Mouse (Mus musculus) stomach, embryonic 14.5 days (tissue): ENCODE measurements around the gene Nup37. TPM values are rescaled to one million over a fixed set of nuclear protein-coding genes. Genes with fewer than 3 reads are reported as not detected.

Source experiments
- ATAC-seq: fragments of 200-750 bp; cut with Nextera tagmentation; 2 replicates; pipeline ENCODE4 v1.8.0; 2017; ENCODE audit warnings: low read depth, moderate TSS enrichment; ENCODE audit not compliant: insufficient number of reproducible peaks, insufficient read depth, low FRiP score
- H3K27ac ChIP-seq: fragments of 300-500 bp; sonication (generic); 2 replicates; pipeline ENCODE4 v1.5.1; 2014; ENCODE audit warnings: mild to moderate bottlenecking, low read length, moderate library complexity, mixed read lengths
- H3K27me3 ChIP-seq: fragments of 300-500 bp; sonication (generic); 2 replicates; pipeline ENCODE4 v1.6.1; 2014; ENCODE audit warnings: low read length, control low read depth, mixed read lengths; ENCODE audit not compliant: control insufficient read depth, insufficient read depth
- H3K36me3 ChIP-seq: fragments of 300-500 bp; sonication (generic); 2 replicates; pipeline ENCODE4 v1.6.1; 2014; ENCODE audit warnings: mild to moderate bottlenecking, control low read depth, low read length, moderate library complexity, mixed read lengths; ENCODE audit not compliant: control insufficient read depth, insufficient read depth
- H3K4me1 ChIP-seq: fragments of 300-500 bp; sonication (generic); 2 replicates; pipeline ENCODE4 v1.6.1; 2014; ENCODE audit warnings: low read length, control low read depth, mixed read lengths; ENCODE audit not compliant: control insufficient read depth, insufficient read depth
- H3K4me2 ChIP-seq: fragments of 300-500 bp; sonication (generic); replicated peaks from 2 replicates; pipeline ENCODE4 v1.6.1; 2014; ENCODE audit warnings: low read depth, low read length, control low read depth
- H3K4me3 ChIP-seq: fragments of 300-500 bp; sonication (generic); 2 replicates; pipeline ENCODE4 v1.5.1; 2014; ENCODE audit warnings: low read depth, low read length, control low read depth
- H3K9ac ChIP-seq: fragments of 300-500 bp; sonication (generic); replicated peaks from 2 replicates; pipeline ENCODE4 v1.6.1; 2014; ENCODE audit warnings: low read depth, mild to moderate bottlenecking, control low read depth, low read length, moderate library complexity, mixed read lengths
- H3K9me3 ChIP-seq: fragments of 300-500 bp; sonication (generic); 2 replicates; pipeline ENCODE4 v1.6.1; 2016; ENCODE audit warnings: low read depth, low read length, control low read depth; ENCODE audit not compliant: control insufficient read depth
- WGBS: fragments of 180-500 bp; shearing (Covaris S2); extraction: QIAGEN DNeasy Blood & Tissue Kit; methylation state at CpG from one replicate; pipeline ENCODE4 v1.1.7; 2014; 5-methylcytosine and 5-hydroxymethylcytosine counted together
- polyA plus RNA-seq: library from polyadenylated mRNA; unstranded; fragments of >200 nt; fragmentation: Nextera tagmentation; extraction: Ambion mirVana; gene quantifications from 2 replicates; pipeline ENCODE4 v1.2.1, GENCODE M21; 2014

Gene Nup37
- polyA plus RNA-seq, 1 experiment from 2014 or later: 89.8 TPM

- no peak overlapping the region for H3K9ac ChIP-seq
- no peaks in the 10 kb centered on the region for H3K4me1 ChIP-seq
- no peak for ATAC-seq
- 94% methylated on average over 2 of the region's 2 CpGs for WGBS
- peaks cover 22% of the 10 kb centered on the region for H3K36me3 ChIP-seq
- H3K4me3 ChIP-seq: no peak overlapping the region
- no peak overlapping the region for H3K27ac ChIP-seq
- H3K9me3 ChIP-seq: peaks cover 2% of the 10 kb centered on the region; the same call in 1 of the 2 replicates
- H3K27me3 ChIP-seq: no peaks in the 10 kb centered on the region
- no peak overlapping the region for H3K4me2 ChIP-seq
Measured at GRCm38 (mm10) chr10:88162096-88162495, 15.3 kb downstream of the Nup37 start.

- H3K4me1 ChIP-seq: no peaks in the 10 kb centered on the region
- peaks cover 2% of the 10 kb centered on the region; the same call in 1 of the 2 replicates for H3K9me3 ChIP-seq
- no peak overlapping the region for H3K9ac ChIP-seq
- WGBS: 96% methylated on average over 5 of the region's 5 CpGs
- peaks cover 22% of the 10 kb centered on the region for H3K36me3 ChIP-seq
- H3K27ac ChIP-seq: no peak overlapping the region
- ATAC-seq: no peak
- H3K4me3 ChIP-seq: no peak overlapping the region
- no peak overlapping the region for H3K4me2 ChIP-seq
- no peaks in the 10 kb centered on the region for H3K27me3 ChIP-seq
Measured at GRCm38 (mm10) chr10:88162676-88163075, 15.9 kb downstream of the Nup37 start.

- Histone ChIP-seq H3K9me3 (peaks cover 2% of the 10 kb centered on the region; the same call in 1 of the 2 replicates), H3K4me3 (no peak overlapping the region), H3K4me2 (no peak overlapping the region), H3K9ac (no peak overlapping the region), H3K27me3 (no peaks in the 10 kb centered on the region), H3K4me1 (no peaks in the 10 kb centered on the region), H3K36me3 (peaks cover 12% of the 10 kb centered on the region; the same call in 1 of the 2 replicates), H3K27ac (no peak overlapping the region)
- WGBS: 86% methylated on average over 3 of the region's 3 CpGs
- ATAC-seq: no peak
Measured at GRCm38 (mm10) chr10:88166158-88166557, 19.4 kb downstream of the Nup37 start.

- no peak for ATAC-seq
- Histone ChIP-seq H3K4me2 (no peak overlapping the region), H3K4me3 (no peak overlapping the region), H3K36me3 (peaks cover 5% of the 10 kb centered on the region; the same call in 1 of the 2 replicates), H3K27me3 (no peaks in the 10 kb centered on the region), H3K9ac (no peak overlapping the region), H3K4me1 (no peaks in the 10 kb centered on the region), H3K9me3 (peaks cover 2% of the 10 kb centered on the region; the same call in 1 of the 2 replicates), H3K27ac (no peak overlapping the region)
- 78% methylated on average over 7 of the region's 7 CpGs for WGBS
Measured at GRCm38 (mm10) chr10:88167438-88168077, 20.8 kb downstream of the Nup37 start.

GRCm38 (mm10) chr10:88200541-88200940 is 53.7 kb downstream of the Nup37 start:
- no peaks in the 10 kb centered on the region for H3K9me3 ChIP-seq
- H3K36me3 ChIP-seq: 0 out of 2 replicates have a peak, but pooled peaks cover 4% of the 10 kb centered on the region
- peak overlapping the region; percentile 59 for H3K4me2 ChIP-seq
- H3K27me3 ChIP-seq: no peaks in the 10 kb centered on the region
- 13% methylated on average over 4 of the region's 4 CpGs for WGBS
- peak; percentile 61; the same call in 1 of the 2 replicates for ATAC-seq
- 0 out of 2 replicates have a peak, but pooled peaks cover 6% of the 10 kb centered on the region for H3K4me1 ChIP-seq
- H3K4me3 ChIP-seq: peak overlapping the region; percentile 48
- no peak overlapping the region for H3K27ac ChIP-seq
- H3K9ac ChIP-seq: no peak overlapping the region

GRCm38 (mm10) chr10:88200951-88201638 is 54.3 kb downstream of the Nup37 start, which contains the start of gene Washc3:
Gene Washc3, plus strand, starts transcription at chr10:88201093.
- H3K4me3 ChIP-seq: peak within 1 kb of the TSS; percentile 48
- H3K36me3 ChIP-seq: 0 out of 2 replicates have a peak, but pooled peaks cover 4% of the 10 kb centered on the region
- H3K27ac ChIP-seq: peak within 1 kb of the TSS; percentile 29; the same call in 1 of the 2 replicates
- H3K9me3 ChIP-seq: no peaks in the 10 kb centered on the region
- peak within 1 kb of the TSS; percentile 34; the same call in 1 of the 2 replicates for H3K9ac ChIP-seq
- H3K4me1 ChIP-seq: 0 out of 2 replicates have a peak, but pooled peaks cover 6% of the 10 kb centered on the region
- WGBS: under 1% methylated on average over 23 of the region's 23 CpGs
- H3K27me3 ChIP-seq: no peaks in the 10 kb centered on the region
- H3K4me2 ChIP-seq: peak within 1 kb of the TSS; percentile 59
- peak; percentile 97 for ATAC-seq

GRCm38 (mm10) chr10:88201650-88202049 is 54.9 kb downstream of the Nup37 start:
- Histone ChIP-seq H3K9ac (no peak overlapping the region), H3K27ac (no peak overlapping the region; the same call in 1 of the 2 replicates), H3K4me1 (0 out of 2 replicates have a peak, but pooled peaks cover 6% of the 10 kb centered on the region), H3K27me3 (no peaks in the 10 kb centered on the region), H3K4me2 (peak overlapping the region; percentile 59), H3K4me3 (peak overlapping the region; percentile 48), H3K36me3 (0 out of 2 replicates have a peak, but pooled peaks cover 4% of the 10 kb centered on the region), H3K9me3 (no peaks in the 10 kb centered on the region)
- 72% methylated on average over 13 of the region's 13 CpGs for WGBS
- no peak for ATAC-seq

GRCm38 (mm10) chr10:88202581-88202980 is 55.8 kb downstream of the Nup37 start:
- Histone ChIP-seq H3K27ac (no peak overlapping the region), H3K4me1 (0 out of 2 replicates have a peak, but pooled peaks cover 6% of the 10 kb centered on the region), H3K9me3 (no peaks in the 10 kb centered on the region), H3K4me3 (no peak overlapping the region), H3K4me2 (no peak overlapping the region), H3K36me3 (0 out of 2 replicates have a peak, but pooled peaks cover 4% of the 10 kb centered on the region), H3K9ac (no peak overlapping the region), H3K27me3 (no peaks in the 10 kb centered on the region)
- no peak for ATAC-seq
- 86% methylated on average over 8 of the region's 8 CpGs for WGBS
